Mouse (Mus musculus) hindbrain, embryonic 10.5 days (tissue): ENCODE results near the gene Nr3c2. TPM values are rescaled to one million over a fixed set of nuclear protein-coding genes. Genes with fewer than 3 reads are reported as not detected.

Experiments used
- DNase-seq: peaks from one replicate; pipeline ENCODE4 v3.0.0-alpha.2; 2017; ENCODE audit warnings: low spot score
- H3K27ac ChIP-seq: fragments of 300-500 bp; sonication (generic); 2 replicates; pipeline ENCODE4 v1.5.1; 2016; ENCODE audit warnings: mild to moderate bottlenecking, moderate library complexity
- H3K27me3 ChIP-seq: fragments of 300-500 bp; sonication (generic); 2 replicates; pipeline ENCODE4 v1.6.1; 2016; ENCODE audit warnings: mild to moderate bottlenecking; ENCODE audit not compliant: poor library complexity, insufficient read depth, severe bottlenecking
- H3K36me3 ChIP-seq: fragments of 300-500 bp; sonication (generic); 2 replicates; pipeline ENCODE4 v1.6.1; 2016; ENCODE audit warnings: mild to moderate bottlenecking, moderate library complexity
- H3K4me1 ChIP-seq: fragments of 300-500 bp; sonication (generic); replicated peaks from 2 replicates; pipeline ENCODE4 v1.6.1; 2016; ENCODE audit warnings: mild to moderate bottlenecking
- H3K4me3 ChIP-seq: fragments of 300-500 bp; sonication (generic); 2 replicates; pipeline ENCODE4 v1.5.1; 2016; ENCODE audit warnings: mild to moderate bottlenecking, moderate library complexity
- H3K9me3 ChIP-seq: fragments of 300-500 bp; sonication (generic); 2 replicates; pipeline ENCODE4 v1.6.1; 2016; ENCODE audit warnings: mild to moderate bottlenecking, moderate library complexity
- WGBS: fragments of 180-500 bp; shearing (Covaris S2); methylation state at CpG from one replicate; pipeline ENCODE4 v1.1.7; 2016; 5-methylcytosine and 5-hydroxymethylcytosine counted together
- polyA plus RNA-seq: library from polyadenylated mRNA; unstranded; fragments of >200 nt; fragmentation: Nextera tagmentation; extraction: Ambion mirVana; gene quantifications from 2 replicates; pipeline ENCODE4 v1.2.1, GENCODE M21; 2016

Nr3c2 gene
- 0.63 and 0.72 TPM in 2 replicates for polyA plus RNA-seq

DNA sequence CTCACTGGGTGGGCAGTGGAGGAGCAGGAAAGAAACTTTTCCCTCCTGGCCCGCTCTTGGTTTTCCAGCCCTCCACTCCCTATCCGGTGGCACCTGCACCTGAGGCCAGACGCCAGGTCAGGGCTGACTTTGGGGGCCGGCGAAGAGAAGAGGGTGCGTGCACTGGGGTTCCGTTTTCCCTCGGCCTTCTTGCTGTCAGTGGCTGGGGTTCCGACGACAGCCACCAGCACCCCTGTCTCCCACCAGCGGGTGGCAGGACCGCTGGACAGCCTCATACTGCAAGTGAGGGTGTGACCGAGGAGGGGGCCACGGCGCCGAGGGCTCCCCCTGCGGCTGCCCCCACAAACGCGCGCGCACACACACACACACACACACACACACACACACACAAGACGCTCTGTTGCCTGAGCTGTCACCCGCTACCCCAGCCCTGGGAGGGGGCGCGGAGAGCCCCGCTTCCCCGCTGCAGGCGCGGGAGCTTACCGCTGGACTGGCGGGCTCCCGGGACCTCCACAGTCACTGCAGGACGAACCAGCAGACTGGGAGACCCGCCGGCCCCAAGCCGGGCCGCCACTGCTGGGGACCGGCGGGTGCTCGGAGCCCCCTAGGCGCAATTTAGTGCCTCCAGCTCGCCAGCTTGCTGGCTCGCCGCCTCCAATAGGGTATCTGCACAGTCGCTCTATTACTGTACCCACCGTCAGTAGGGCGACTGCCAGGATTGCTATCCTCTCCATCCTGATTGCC, at the start of gene Nr3c2:
Gene Nr3c2 (plus strand): TSS at position 32 of the 744 bp plus-strand sequence.
- WGBS: 1% methylated on average over 47 of the region's 47 CpGs
- Histone ChIP-seq H3K27ac (peak within 1 kb of the TSS; percentile 68), H3K36me3 (no peaks in the 10 kb centered on the region), H3K4me1 (peaks cover 35% of the 10 kb centered on the region), H3K4me3 (peak within 1 kb of the TSS; percentile 72), H3K27me3 (peaks cover 71% of the 10 kb centered on the region), H3K9me3 (no peaks in the 10 kb centered on the region)
- peak; percentile 54 for DNase-seq

GRCm38 (mm10) chr8:76858534-76858933, 40.7 kb upstream of the Nr3c2 start:
- Histone ChIP-seq H3K4me3 (no peak overlapping the region), H3K36me3 (no peaks in the 10 kb centered on the region), H3K9me3 (no peaks in the 10 kb centered on the region), H3K27me3 (no peaks in the 10 kb centered on the region), H3K27ac (no peak overlapping the region), H3K4me1 (no peaks in the 10 kb centered on the region)
- no peak for DNase-seq
- 79% methylated on average over 2 of the region's 2 CpGs for WGBS

GRCm38 (mm10) chr8:76859709-76860108, 39.5 kb upstream of the Nr3c2 start:
- H3K27ac ChIP-seq: no peak overlapping the region
- no peaks in the 10 kb centered on the region for H3K27me3 ChIP-seq
- no peaks in the 10 kb centered on the region for H3K9me3 ChIP-seq
- no peak for DNase-seq
- no peaks in the 10 kb centered on the region for H3K4me1 ChIP-seq
- no peak overlapping the region for H3K4me3 ChIP-seq
- H3K36me3 ChIP-seq: no peaks in the 10 kb centered on the region

DNA sequence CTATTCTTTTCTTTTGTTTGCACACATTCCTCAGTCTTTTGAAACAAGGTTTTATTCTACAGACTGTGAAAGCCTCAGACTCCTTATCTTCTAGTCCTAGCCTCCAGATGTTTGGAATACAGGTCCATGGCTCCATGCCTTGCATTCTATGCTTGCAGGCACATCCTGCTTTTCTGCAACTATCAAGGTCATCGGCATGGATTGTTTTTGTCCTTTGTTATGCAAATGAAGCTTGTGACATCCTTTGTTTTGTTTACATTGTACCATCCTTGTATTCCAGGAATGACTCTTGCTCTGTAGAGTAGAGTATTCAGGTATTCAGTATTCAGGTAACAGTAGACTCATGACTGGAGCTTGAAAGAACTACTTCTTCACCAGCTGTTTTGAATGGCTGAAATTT, 36.2 kb upstream of the Nr3c2 start:
- 91% methylated on average over 1 of the region's 1 CpGs for WGBS

DNA sequence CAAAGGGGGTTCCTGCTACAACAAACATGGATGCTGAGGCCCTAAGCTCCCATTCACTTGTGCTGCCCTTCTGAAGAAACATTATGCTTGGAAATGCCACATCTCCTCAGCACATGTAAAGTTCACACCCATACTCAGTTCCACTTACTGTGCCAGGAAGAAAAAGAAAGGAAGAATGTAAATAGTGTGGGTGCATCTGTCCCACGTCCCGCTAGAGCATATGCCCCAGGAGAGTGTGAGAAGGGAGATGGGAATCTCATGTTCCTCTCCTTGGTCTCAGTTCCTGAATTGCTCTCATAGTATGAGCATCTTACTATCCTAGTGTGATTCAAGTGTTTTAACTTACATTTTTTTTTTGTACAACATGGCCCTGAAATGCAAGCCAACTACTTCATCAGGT, 22.4 kb upstream of the Nr3c2 start:
- H3K27me3 ChIP-seq: no peaks in the 10 kb centered on the region

More for the DNA sequence above, 36.2 kb upstream of the Nr3c2 start:
- no peak for DNase-seq
- Histone ChIP-seq H3K27me3 (no peaks in the 10 kb centered on the region), H3K4me3 (no peak overlapping the region), H3K9me3 (no peaks in the 10 kb centered on the region), H3K4me1 (no peaks in the 10 kb centered on the region), H3K27ac (no peak overlapping the region), H3K36me3 (no peaks in the 10 kb centered on the region)

DNA sequence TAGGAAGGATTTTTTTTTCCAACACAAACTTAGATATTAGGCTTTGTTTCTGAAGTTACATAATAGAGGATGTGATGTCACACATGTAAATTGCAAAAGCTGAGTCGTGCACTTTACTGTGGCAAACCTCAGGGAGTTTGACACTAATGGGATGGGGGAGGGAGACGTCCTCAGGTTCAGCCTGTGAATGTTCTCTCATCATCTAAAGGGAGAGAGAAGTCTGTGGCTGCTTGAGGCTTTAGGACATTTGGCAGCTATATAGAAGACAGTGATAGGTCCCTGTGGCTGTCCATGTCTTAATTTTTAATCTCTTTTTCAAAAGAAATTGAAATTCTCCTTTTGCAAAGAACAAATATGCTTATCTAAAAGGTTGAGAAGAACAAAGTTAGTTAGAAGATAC, 2.2 kb upstream of the Nr3c2 start:
- H3K27me3 ChIP-seq: peaks cover 46% of the 10 kb centered on the region
- H3K4me3 ChIP-seq: no peak overlapping the region
- WGBS: 2% methylated on average over 2 of the region's 2 CpGs
- DNase-seq: no peak
- no peaks in the 10 kb centered on the region for H3K9me3 ChIP-seq
- H3K27ac ChIP-seq: no peak overlapping the region
- H3K4me1 ChIP-seq: peaks cover 30% of the 10 kb centered on the region
- no peaks in the 10 kb centered on the region for H3K36me3 ChIP-seq

More for the DNA sequence above, 22.4 kb upstream of the Nr3c2 start:
- DNase-seq: no peak
- Histone ChIP-seq H3K36me3 (no peaks in the 10 kb centered on the region), H3K9me3 (no peaks in the 10 kb centered on the region), H3K4me3 (no peak overlapping the region), H3K27ac (no peak overlapping the region), H3K4me1 (no peaks in the 10 kb centered on the region)
- WGBS: 87% methylated on average over 2 of the region's 2 CpGs

- peak; percentile 61 for DNase-seq
- Histone ChIP-seq H3K27ac (peak overlapping the region; percentile 68), H3K4me1 (peaks cover 35% of the 10 kb centered on the region), H3K36me3 (no peaks in the 10 kb centered on the region), H3K27me3 (peaks cover 63% of the 10 kb centered on the region), H3K4me3 (peak overlapping the region; percentile 72), H3K9me3 (no peaks in the 10 kb centered on the region)
- WGBS: under 1% methylated on average over 60 of the region's 60 CpGs
Measured at GRCm38 (mm10) chr8:76898721-76899410, 376 bp upstream of the Nr3c2 start.

GRCm38 (mm10) chr8:76900155-76901141, 1.2 kb downstream of the Nr3c2 start:
- DNase-seq: peak; percentile 62
- no peaks in the 10 kb centered on the region for H3K36me3 ChIP-seq
- H3K27ac ChIP-seq: 0 out of 2 replicates have a peak overlapping the region, but pooled peaks have one; percentile 12
- peaks cover 77% of the 10 kb centered on the region for H3K27me3 ChIP-seq
- H3K4me1 ChIP-seq: peaks cover 35% of the 10 kb centered on the region
- H3K9me3 ChIP-seq: no peaks in the 10 kb centered on the region
- peak overlapping the region; percentile 72 for H3K4me3 ChIP-seq
- WGBS: under 1% methylated on average over 58 of the region's 58 CpGs

DNA sequence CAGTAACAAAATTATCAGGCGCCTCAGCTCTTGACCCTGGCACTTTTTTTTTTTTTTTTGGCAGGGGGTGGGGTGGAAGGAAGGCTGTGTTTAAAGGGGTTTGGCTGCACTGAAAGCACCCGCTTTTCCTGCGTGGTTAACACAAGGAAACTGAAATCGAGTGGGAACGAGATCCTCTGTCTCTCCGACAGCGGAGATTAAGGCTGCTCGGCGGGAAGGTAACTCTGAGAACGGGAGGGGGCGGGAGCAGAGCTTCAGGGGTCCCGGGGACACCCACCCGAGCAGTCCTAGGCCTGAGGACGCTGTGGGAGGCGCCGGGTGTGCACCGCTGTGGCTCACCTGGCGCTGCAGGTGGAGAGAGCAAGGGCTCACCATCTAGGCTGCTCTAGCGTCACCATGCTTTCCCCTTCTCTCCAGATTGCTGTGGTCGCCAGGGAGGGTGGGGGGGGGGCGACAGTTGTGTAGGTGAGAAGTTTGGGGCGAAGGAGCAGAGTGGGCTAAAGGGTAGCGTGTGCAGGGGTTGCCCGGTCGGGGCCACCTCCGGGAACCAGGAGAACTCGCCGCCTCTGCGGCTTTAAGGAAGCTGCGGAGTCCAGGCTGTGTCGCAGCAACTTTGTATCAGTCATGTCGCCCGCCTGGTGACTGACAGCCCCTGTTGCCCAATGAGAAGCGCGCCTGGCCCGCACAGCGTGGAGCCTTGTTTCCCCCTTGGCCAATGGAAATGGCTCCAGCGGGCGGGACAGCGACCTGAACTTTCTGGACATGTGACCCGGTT, 2.4 kb downstream of the Nr3c2 start:
- Histone ChIP-seq H3K9me3 (no peaks in the 10 kb centered on the region), H3K27me3 (peaks cover 77% of the 10 kb centered on the region), H3K4me3 (peak overlapping the region; percentile 72), H3K27ac (peak overlapping the region; percentile 79), H3K36me3 (no peaks in the 10 kb centered on the region), H3K4me1 (peaks cover 35% of the 10 kb centered on the region)
- under 1% methylated on average over 41 of the region's 41 CpGs for WGBS
- DNase-seq: peak; percentile 96

GRCm38 (mm10) chr8:76902205-76903078, 3.2 kb downstream of the Nr3c2 start:
- Histone ChIP-seq H3K4me1 (peaks cover 35% of the 10 kb centered on the region), H3K9me3 (no peaks in the 10 kb centered on the region), H3K27ac (peak overlapping the region; percentile 53; the same call in 1 of the 2 replicates), H3K27me3 (peaks cover 72% of the 10 kb centered on the region), H3K4me3 (peak overlapping the region; percentile 72), H3K36me3 (no peaks in the 10 kb centered on the region)
- under 1% methylated on average over 35 of the region's 35 CpGs for WGBS
- no peak for DNase-seq

- DNase-seq: no peak
- H3K9me3 ChIP-seq: no peaks in the 10 kb centered on the region
- no peak overlapping the region for H3K4me3 ChIP-seq
- H3K36me3 ChIP-seq: no peaks in the 10 kb centered on the region
- no peaks in the 10 kb centered on the region for H3K27me3 ChIP-seq
- H3K27ac ChIP-seq: no peak overlapping the region
- no peaks in the 10 kb centered on the region for H3K4me1 ChIP-seq
Measured at GRCm38 (mm10) chr8:76911206-76911605, 12.0 kb downstream of the Nr3c2 start.
